Mouse (Mus musculus): Measurements from ENCODE around the gene 9030025P20Rik. TPM values are rescaled to one million over a fixed set of nuclear protein-coding genes. Genes with fewer than 3 reads are reported as not detected.
"Not testable (repeated sequence)": the region's sequence is repeated elsewhere in the genome, so short reads cannot be mapped to it uniquely, and the experiment has no call there.

Gene 9030025P20Rik
- total RNA-seq, 2 experiments from 2014 or later = 3.3 to 4.8 TPM

DNA sequence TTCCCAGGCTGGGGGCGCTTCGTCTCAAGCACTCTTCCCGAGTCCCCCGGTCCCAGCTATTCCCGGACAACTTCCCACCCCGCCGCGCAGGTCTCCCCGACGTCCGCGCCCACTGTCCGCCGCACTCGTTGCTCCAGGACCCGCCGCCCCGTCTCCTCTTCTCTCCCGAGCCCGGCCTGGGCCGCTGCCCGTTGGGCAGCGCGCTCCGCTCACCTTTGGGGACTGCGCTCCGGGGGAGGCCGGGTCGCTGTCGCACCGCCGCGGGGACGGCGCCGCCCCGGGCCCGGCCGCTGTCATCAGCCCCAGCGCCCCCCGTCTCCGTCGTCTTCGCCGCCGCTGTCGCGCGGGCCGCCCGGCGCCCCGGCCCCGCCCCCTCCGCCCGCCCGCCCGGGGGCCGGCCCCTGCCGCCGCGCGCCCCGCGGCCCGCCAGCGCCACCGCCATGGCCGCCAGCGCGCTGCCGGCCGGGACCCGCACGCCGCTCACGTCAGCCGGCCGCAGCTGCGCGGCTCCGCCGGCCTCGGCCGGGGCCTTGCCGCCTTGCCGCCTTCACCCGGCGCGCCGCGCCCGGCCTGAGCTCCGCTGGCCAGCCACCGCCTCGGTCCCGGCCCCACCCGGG, 14.4 kb downstream of the 9030025P20Rik start:
- DNase-seq = not testable (repeated sequence)

DNA sequence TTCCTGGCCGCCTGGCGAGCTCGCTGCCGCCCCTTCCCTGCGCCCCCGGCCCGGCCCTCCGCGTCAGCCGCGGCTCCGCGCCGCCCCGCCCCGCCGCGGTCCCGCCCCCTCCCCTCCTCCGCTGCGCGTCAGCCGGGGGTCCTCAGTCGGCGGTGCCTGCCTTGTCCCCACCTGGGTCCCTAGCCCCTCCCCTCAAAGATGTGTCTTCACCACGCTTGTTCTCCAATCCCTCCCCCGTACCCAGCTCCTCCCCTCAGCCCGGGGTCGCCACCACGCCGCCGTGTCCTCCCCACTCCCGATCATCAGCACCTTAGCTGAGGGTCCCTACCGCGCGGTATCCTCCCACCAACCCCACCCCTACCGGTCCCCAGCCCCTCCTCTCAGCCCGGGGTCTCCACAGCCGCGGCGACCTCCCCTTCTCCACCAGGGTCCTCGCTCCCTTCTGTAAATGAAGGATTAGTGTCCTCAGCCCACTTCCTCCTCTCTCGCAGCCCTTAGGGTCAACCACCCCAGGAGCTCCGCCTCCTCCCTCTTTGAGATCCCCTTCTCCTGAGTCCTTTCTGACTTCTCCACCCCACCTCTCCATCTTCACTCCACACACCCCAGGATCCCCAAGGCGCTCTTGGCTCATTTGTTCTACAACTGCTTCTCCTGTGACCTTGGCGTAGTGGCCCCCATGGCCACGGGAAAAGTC, 15.0 kb downstream of the 9030025P20Rik start:
- DNase-seq = not testable (repeated sequence)

DNA sequence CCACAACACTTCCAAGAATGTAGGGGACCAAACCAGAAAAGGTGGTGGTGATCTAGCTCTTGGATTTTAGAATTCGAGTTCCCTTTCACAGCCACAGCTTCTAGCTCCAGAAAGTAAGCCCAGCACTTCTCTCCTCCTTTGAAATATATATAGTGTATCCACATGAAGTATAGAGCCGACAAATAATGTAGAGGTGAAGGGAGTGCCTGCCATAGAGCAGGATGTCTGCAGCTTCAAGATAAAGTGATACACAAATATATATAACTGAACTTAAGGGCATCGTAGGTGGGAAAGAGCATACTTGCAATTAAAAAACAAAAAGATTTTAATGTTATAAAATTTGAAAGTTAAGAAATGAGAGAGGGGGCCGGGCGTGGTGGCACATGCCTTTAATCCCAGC, 15.9 kb downstream of the 9030025P20Rik start:
- DNase-seq = not testable (repeated sequence)

DNA sequence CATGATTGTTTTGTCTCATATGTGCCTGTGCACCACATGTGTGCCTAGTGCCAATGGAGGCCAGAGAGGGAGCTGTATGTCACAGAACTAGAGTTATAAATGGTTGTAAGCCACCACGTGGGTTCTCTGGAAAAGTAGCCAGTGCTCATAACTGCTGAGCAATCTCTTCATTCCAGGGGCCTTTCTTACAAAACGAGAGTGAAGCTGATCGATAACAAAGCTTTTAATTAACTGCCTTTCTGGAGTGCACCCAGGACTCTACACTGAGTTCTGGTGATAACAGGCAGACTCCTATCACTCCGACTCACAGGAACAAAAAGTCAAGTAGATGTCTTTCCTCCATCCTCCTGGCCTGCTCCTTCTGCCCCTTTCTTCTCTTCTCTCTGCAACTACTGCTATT, 21.8 kb downstream of the 9030025P20Rik start:
- not testable (repeated sequence) for DNase-seq

DNA sequence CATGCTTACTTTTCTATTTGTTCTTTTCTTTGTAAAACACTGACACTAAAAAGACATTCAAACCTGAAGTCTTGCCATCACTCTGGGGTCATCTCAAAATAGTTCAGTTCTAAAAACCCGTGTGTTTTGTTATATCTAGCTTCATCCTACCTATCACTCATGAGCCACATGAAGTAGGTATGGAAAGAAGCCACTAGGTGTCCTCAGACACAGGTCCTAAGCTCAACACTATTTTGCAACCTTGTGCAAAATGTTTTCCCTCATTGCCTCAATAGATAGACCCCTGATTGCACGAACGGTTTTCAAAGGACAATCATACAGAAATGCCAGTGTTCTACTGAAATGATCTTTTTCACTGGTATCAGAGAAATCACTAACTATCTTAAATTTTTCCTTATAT, 30.8 kb downstream of the 9030025P20Rik start:
- DNase-seq = not testable (repeated sequence)

DNA sequence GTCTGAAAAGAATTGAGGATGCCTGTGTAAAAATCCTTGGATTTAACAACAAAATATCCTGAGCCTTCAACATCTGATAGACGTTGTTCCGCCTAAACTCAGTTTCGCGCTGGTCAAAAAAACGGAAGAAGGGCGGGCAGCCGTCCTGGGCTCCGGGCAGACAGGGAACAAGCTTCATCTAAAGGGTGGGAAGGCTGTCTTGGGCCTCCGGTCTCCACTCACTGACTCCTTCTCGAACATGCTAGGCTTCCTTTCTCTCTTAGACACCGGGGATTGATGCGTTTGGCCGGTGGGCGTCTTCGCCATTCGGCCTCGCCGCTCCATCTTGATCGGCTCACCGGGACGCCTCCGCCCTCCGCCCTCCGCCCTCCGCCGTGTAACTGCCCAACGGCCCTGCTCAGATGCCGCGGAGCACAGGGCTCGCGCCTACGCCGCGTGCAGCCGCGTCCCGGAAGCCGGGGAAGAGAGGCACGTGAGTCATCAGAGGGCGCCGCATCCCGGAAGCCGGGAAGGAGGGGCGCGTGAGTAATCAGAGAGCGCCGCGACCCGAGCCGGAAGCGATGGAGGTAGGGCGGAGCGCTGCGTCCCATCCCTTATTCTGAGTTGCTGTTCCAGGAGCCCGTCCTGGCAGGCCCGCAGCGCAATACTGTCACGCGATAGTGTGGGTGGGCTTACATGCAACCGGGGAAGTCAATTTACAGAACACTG, 31.6 kb downstream of the 9030025P20Rik start, which contains the start of gene Gm3435:
Gm3435 (plus strand) TSS at position 471 of the 708 bp plus-strand sequence.
- not testable (repeated sequence) for DNase-seq

DNA sequence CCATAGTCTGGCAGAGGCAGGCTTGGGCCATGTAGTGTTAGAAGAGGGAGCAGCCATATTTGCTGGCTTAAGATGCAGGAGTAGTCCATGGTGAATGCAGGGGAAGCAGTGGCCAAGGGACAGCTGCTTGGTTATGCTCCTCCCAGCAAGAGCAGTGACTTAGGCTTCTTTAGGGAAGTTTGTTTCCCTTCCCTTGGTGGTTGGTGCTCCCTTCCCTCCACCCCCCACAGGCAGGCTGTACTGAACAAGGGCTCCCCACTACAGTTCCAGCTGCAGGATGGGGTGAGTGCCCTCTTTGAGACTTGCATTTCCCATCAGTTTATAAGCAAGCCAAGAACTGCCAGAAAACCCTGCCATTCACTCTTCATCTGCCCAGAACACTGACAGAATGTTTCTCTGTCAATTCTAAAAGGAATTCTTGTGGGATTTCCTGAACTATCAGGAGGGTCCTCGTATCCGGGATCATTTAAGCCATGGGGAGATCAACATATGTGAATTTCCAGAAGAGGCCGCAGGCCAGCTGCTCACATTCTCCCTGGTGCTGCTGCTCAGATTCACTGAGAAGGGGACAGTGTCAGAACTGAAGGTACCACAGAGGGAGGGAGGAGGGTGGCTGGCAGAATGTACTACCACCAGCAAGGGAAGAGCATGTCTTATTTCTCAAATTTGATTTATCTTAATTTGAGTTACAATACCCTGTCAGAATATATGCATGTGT, 43.4 kb downstream of the 9030025P20Rik start:
- peak; percentile 13 for DNase-seq

DNA sequence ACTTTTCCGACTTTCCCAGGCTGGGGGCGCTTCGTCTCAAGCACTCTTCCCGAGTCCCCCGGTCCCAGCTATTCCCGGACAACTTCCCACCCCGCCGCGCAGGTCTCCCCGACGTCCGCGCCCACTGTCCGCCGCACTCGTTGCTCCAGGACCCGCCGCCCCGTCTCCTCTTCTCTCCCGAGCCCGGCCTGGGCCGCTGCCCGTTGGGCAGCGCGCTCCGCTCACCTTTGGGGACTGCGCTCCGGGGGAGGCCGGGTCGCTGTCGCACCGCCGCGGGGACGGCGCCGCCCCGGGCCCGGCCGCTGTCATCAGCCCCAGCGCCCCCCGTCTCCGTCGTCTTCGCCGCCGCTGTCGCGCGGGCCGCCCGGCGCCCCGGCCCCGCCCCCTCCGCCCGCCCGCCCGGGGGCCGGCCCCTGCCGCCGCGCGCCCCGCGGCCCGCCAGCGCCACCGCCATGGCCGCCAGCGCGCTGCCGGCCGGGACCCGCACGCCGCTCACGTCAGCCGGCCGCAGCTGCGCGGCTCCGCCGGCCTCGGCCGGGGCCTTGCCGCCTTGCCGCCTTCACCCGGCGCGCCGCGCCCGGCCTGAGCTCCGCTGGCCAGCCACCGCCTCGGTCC, 45.7 kb downstream of the 9030025P20Rik start:
- not testable (repeated sequence) for DNase-seq

DNA sequence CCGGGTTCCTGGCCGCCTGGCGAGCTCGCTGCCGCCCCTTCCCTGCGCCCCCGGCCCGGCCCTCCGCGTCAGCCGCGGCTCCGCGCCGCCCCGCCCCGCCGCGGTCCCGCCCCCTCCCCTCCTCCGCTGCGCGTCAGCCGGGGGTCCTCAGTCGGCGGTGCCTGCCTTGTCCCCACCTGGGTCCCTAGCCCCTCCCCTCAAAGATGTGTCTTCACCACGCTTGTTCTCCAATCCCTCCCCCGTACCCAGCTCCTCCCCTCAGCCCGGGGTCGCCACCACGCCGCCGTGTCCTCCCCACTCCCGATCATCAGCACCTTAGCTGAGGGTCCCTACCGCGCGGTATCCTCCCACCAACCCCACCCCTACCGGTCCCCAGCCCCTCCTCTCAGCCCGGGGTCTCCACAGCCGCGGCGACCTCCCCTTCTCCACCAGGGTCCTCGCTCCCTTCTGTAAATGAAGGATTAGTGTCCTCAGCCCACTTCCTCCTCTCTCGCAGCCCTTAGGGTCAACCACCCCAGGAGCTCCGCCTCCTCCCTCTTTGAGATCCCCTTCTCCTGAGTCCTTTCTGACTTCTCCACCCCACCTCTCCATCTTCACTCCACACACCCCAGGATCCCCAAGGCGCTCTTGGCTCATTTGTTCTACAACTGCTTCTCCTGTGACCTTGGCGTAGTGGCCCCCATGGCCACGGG, 46.4 kb downstream of the 9030025P20Rik start:
- not testable (repeated sequence) for DNase-seq

DNA sequence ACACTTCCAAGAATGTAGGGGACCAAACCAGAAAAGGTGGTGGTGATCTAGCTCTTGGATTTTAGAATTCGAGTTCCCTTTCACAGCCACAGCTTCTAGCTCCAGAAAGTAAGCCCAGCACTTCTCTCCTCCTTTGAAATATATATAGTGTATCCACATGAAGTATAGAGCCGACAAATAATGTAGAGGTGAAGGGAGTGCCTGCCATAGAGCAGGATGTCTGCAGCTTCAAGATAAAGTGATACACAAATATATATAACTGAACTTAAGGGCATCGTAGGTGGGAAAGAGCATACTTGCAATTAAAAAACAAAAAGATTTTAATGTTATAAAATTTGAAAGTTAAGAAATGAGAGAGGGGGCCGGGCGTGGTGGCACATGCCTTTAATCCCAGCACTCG, 47.2 kb downstream of the 9030025P20Rik start:
- DNase-seq = not testable (repeated sequence)

DNA sequence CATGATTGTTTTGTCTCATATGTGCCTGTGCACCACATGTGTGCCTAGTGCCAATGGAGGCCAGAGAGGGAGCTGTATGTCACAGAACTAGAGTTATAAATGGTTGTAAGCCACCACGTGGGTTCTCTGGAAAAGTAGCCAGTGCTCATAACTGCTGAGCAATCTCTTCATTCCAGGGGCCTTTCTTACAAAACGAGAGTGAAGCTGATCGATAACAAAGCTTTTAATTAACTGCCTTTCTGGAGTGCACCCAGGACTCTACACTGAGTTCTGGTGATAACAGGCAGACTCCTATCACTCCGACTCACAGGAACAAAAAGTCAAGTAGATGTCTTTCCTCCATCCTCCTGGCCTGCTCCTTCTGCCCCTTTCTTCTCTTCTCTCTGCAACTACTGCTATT, 53.1 kb downstream of the 9030025P20Rik start:
- DNase-seq = not testable (repeated sequence)

DNA sequence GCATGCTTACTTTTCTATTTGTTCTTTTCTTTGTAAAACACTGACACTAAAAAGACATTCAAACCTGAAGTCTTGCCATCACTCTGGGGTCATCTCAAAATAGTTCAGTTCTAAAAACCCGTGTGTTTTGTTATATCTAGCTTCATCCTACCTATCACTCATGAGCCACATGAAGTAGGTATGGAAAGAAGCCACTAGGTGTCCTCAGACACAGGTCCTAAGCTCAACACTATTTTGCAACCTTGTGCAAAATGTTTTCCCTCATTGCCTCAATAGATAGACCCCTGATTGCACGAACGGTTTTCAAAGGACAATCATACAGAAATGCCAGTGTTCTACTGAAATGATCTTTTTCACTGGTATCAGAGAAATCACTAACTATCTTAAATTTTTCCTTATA, 62.2 kb downstream of the 9030025P20Rik start:
- not testable (repeated sequence) for DNase-seq

Other genes starting within 250 kb of the 9030025P20Rik start
- gene Wdr27, start 35.3 kb upstream of the 9030025P20Rik start, total RNA-seq (2021) = 1 to 10 TPM in 1 of 2 experiments, under 1 TPM in 1; 0.81 to 1.3 TPM
- 10 to 100 TPM; 18.6 to 18.9 TPM for gene 1600012H06Rik, start 35.3 kb upstream of the 9030025P20Rik start, total RNA-seq (2021)
- 10 to 100 TPM; 67.8 to 69.4 TPM for gene Phf10, start 17.2 kb upstream of the 9030025P20Rik start, total RNA-seq (2021)
- under 1 TPM in 1 of 2 experiments, not detected in 1; 0.48 TPM for gene Gm3417, start 322 bp downstream of the 9030025P20Rik start, total RNA-seq (2021)
- 1 to 10 TPM; 3.2 to 3.9 TPM for gene Gm3435, start 31.7 kb downstream of the 9030025P20Rik start, total RNA-seq (2021)
- 10 to 100 TPM; 34.8 to 46.8 TPM for gene Ermard, start 62.7 kb downstream of the 9030025P20Rik start, total RNA-seq (2021)
- gene Tcte3, start 63.0 kb downstream of the 9030025P20Rik start, total RNA-seq (2021) = under 1 TPM in 1 of 2 experiments, not detected in 1; 0.60 TPM
- 1 to 10 TPM; 2.5 to 2.6 TPM for gene Gm3448, start 63.1 kb downstream of the 9030025P20Rik start, total RNA-seq (2021)

Measured in heart, postnatal 4 days (tissue).